Mouse (Mus musculus) liver, embryonic 15.5 days (tissue): ENCODE data around the gene Irs3. TPM values are rescaled to one million over a fixed set of nuclear protein-coding genes. Genes with fewer than 3 reads are reported as not detected.
"Not testable (repeated sequence)": the region's sequence is repeated elsewhere in the genome, so short reads cannot be mapped to it uniquely, and the experiment has no call there.

Experiments
- ATAC-seq: fragments of 200-750 bp; cut with Nextera tagmentation; 2 replicates; pipeline ENCODE4 v1.8.0; 2017; ENCODE audit warnings: moderate number of reproducible peaks, mild to moderate bottlenecking, moderate library complexity; ENCODE audit not compliant: insufficient read depth
- H3K27ac ChIP-seq: fragments of 300-500 bp; sonication (generic); replicated peaks from 2 replicates; pipeline ENCODE4 v1.5.1; 2015; ENCODE audit warnings: mild to moderate bottlenecking, inconsistent platforms
- H3K27me3 ChIP-seq: fragments of 300-500 bp; sonication (generic); 2 replicates; pipeline ENCODE4 v1.6.1; 2015; ENCODE audit warnings: mild to moderate bottlenecking, inconsistent platforms
- H3K36me3 ChIP-seq: fragments of 300-500 bp; sonication (generic); replicated peaks from 2 replicates; pipeline ENCODE4 v1.6.1; 2015; ENCODE audit warnings: moderate library complexity, mild to moderate bottlenecking, inconsistent platforms
- H3K4me1 ChIP-seq: fragments of 300-500 bp; sonication (generic); replicated peaks from 2 replicates; pipeline ENCODE4 v1.6.1; 2015; ENCODE audit warnings: inconsistent platforms
- H3K4me2 ChIP-seq: fragments of 300-500 bp; sonication (generic); 2 replicates; pipeline ENCODE4 v1.6.1; 2015; ENCODE audit warnings: moderate library complexity, mild to moderate bottlenecking, inconsistent platforms
- H3K4me3 ChIP-seq: fragments of 300-500 bp; sonication (generic); replicated peaks from 2 replicates; pipeline ENCODE4 v1.5.1; 2015; ENCODE audit warnings: mild to moderate bottlenecking, inconsistent platforms
- H3K9ac ChIP-seq: fragments of 300-500 bp; sonication (generic); 2 replicates; pipeline ENCODE4 v1.6.1; 2015; ENCODE audit warnings: moderate library complexity, mild to moderate bottlenecking, inconsistent platforms
- H3K9me3 ChIP-seq: fragments of 300-500 bp; sonication (generic); replicated peaks from 2 replicates; pipeline ENCODE4 v1.6.1; 2016; ENCODE audit warnings: inconsistent platforms
- WGBS: fragments of 180-500 bp; shearing (Covaris S2); methylation state at CpG from one replicate; pipeline ENCODE4 v1.1.7; 2015; ENCODE audit warnings: mixed read lengths; ENCODE audit not compliant: insufficient replicate concordance; 5-methylcytosine and 5-hydroxymethylcytosine counted together
- polyA plus RNA-seq: library from polyadenylated mRNA; unstranded; fragments of >200 nt; fragmentation: Nextera tagmentation; extraction: Ambion mirVana; gene quantifications from 2 replicates; pipeline ENCODE4 v1.2.1, GENCODE M21; 2015

Irs3 gene
- polyA plus RNA-seq, 1 experiment from 2014 or later: 0.07 TPM

DNA sequence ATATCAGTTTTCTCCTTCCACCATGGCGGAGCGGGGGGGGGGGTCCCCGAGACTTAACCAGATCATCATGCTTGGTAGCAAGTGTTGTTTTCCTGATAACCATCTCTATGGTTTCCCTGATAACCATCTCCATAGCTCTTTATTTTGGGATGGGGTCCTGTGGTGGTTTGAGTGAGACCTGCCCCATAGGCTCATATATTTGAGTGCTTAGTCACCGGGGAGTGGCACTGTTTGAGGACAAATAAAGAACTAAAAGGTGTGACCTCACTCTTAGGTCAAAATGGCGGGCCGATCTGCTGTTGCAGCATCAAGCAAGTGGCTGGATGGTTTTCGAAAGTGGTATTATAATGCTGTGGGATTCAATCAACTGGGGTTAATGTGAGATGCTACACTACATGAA, 30.2 kb downstream of the Irs3 start:
- H3K4me2 ChIP-seq: no peak overlapping the region
- H3K4me3 ChIP-seq: no peak overlapping the region
- WGBS: 64% methylated on average over 7 of the region's 7 CpGs
- H3K27ac ChIP-seq: no peak overlapping the region
- no peak for ATAC-seq
- no peak overlapping the region for H3K9ac ChIP-seq
- no peaks in the 10 kb centered on the region for H3K9me3 ChIP-seq
- H3K36me3 ChIP-seq: no peaks in the 10 kb centered on the region
- peaks cover 16% of the 10 kb centered on the region for H3K27me3 ChIP-seq
- H3K4me1 ChIP-seq: peaks cover 16% of the 10 kb centered on the region

- not testable (repeated sequence) for H3K36me3 ChIP-seq, H3K4me3 ChIP-seq, H3K9me3 ChIP-seq, ATAC-seq, H3K4me2 ChIP-seq, H3K27ac ChIP-seq, H3K9ac ChIP-seq
- Histone ChIP-seq H3K27me3 (peaks cover 16% of the 10 kb centered on the region), H3K4me1 (peaks cover 20% of the 10 kb centered on the region)
- WGBS: 87% methylated on average over 2 of the region's 2 CpGs
Observed at GRCm38 (mm10) chr5:137614921-137615320, 30.6 kb downstream of the Irs3 start.

GRCm38 (mm10) chr5:137613550-137613949, 32.0 kb downstream of the Irs3 start, which contains the start of gene Pcolce:
Pcolce (minus strand) TSS chr5:137613784.
- WGBS: 50% methylated on average over 11 of the region's 11 CpGs
- H3K9me3 ChIP-seq: no peaks in the 10 kb centered on the region
- H3K27ac ChIP-seq: no peak within 1 kb of the TSS
- no peaks in the 10 kb centered on the region for H3K36me3 ChIP-seq
- H3K9ac ChIP-seq: no peak within 1 kb of the TSS
- H3K4me3 ChIP-seq: no peak within 1 kb of the TSS
- ATAC-seq: no peak
- peaks cover 20% of the 10 kb centered on the region for H3K27me3 ChIP-seq
- H3K4me2 ChIP-seq: no peak within 1 kb of the TSS
- H3K4me1 ChIP-seq: peaks cover 20% of the 10 kb centered on the region

DNA sequence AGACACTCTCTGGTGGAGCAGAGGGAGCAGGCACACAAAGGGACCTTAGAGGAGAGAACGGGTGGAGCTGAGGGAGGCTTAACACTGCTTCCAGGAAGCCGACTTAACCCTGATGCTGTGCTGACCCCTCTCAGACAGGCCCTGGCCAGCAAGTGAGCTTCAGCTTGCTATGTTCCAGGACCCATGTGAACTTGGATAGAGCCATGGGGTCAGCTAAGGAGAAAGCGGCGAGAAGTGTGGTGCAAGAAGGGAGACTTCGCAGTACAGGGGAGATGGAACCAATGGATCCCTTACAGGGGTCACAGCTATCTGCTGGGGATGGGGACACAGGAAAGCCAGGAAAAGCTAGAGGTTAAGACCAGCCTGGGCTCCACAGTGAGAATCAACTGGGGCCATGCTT, 32.4 kb downstream of the Irs3 start:
- no peak for ATAC-seq
- Histone ChIP-seq H3K9ac (no peak overlapping the region), H3K4me3 (no peak overlapping the region), H3K9me3 (no peaks in the 10 kb centered on the region), H3K36me3 (no peaks in the 10 kb centered on the region), H3K27me3 (peaks cover 20% of the 10 kb centered on the region), H3K4me1 (peaks cover 20% of the 10 kb centered on the region), H3K27ac (no peak overlapping the region), H3K4me2 (no peak overlapping the region)
- WGBS: 76% methylated on average over 5 of the region's 5 CpGs

DNA sequence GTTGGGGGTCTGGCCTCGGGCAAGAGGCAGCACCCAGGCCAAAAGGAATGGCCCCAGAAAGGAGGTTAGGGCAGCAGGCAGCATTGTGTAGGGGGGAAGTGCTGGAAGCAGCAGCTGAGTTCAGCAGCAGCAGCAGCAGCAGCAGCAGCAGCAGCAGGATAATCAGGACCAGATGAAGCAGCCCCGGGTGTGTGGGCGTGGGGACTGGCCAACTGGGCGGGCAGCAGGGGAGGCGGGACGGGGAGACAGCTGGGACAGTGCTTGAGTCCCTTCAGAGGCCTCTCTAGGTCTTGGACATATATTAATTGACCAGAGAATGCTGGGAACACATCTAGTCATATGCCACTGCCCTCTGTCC, 34.3 kb downstream of the Irs3 start:
- Histone ChIP-seq H3K4me1 (peaks cover 20% of the 10 kb centered on the region), H3K4me3 (no peak overlapping the region), H3K36me3 (no peaks in the 10 kb centered on the region), H3K4me2 (peak overlapping the region; percentile 4; the same call in 1 of the 2 replicates), H3K27ac (peak overlapping the region; percentile 33; the same call in 1 of the 2 replicates), H3K9me3 (no peaks in the 10 kb centered on the region), H3K9ac (no peak overlapping the region), H3K27me3 (peaks cover 15% of the 10 kb centered on the region; the same call in 1 of the 2 replicates)
- WGBS: 31% methylated on average over 6 of the region's 6 CpGs
- ATAC-seq: no peak

- Histone ChIP-seq H3K9me3 (no peaks in the 10 kb centered on the region), H3K36me3 (no peaks in the 10 kb centered on the region), H3K4me2 (peak overlapping the region; percentile 4), H3K4me3 (no peak overlapping the region; the same call in 1 of the 2 replicates), H3K27ac (peak overlapping the region; percentile 33; the same call in 1 of the 2 replicates), H3K9ac (no peak overlapping the region), H3K27me3 (peaks cover 15% of the 10 kb centered on the region; the same call in 1 of the 2 replicates), H3K4me1 (peaks cover 24% of the 10 kb centered on the region)
- ATAC-seq: no peak
- 37% methylated on average over 12 of the region's 12 CpGs for WGBS
Observed at GRCm38 (mm10) chr5:137610548-137611244, 34.8 kb downstream of the Irs3 start.

GRCm38 (mm10) chr5:137610056-137610455, 35.5 kb downstream of the Irs3 start:
- Histone ChIP-seq H3K4me1 (peaks cover 30% of the 10 kb centered on the region), H3K4me2 (peak overlapping the region; percentile 4), H3K4me3 (no peak overlapping the region; the same call in 1 of the 2 replicates), H3K27me3 (peaks cover 15% of the 10 kb centered on the region; the same call in 1 of the 2 replicates), H3K9ac (no peak overlapping the region), H3K9me3 (no peaks in the 10 kb centered on the region), H3K27ac (no peak overlapping the region), H3K36me3 (no peaks in the 10 kb centered on the region)
- ATAC-seq: no peak
- 70% methylated on average over 4 of the region's 4 CpGs for whole genome bisulfite sequencing

GRCm38 (mm10) chr5:137609292-137609691, 36.2 kb downstream of the Irs3 start:
- Histone ChIP-seq H3K4me2 (no peak overlapping the region), H3K9me3 (no peaks in the 10 kb centered on the region), H3K9ac (no peak overlapping the region), H3K27me3 (peaks cover 15% of the 10 kb centered on the region; the same call in 1 of the 2 replicates), H3K4me3 (no peak overlapping the region), H3K4me1 (peaks cover 36% of the 10 kb centered on the region), H3K36me3 (no peaks in the 10 kb centered on the region), H3K27ac (no peak overlapping the region)
- WGBS: 53% methylated on average over 3 of the region's 3 CpGs
- no peak for ATAC-seq

DNA sequence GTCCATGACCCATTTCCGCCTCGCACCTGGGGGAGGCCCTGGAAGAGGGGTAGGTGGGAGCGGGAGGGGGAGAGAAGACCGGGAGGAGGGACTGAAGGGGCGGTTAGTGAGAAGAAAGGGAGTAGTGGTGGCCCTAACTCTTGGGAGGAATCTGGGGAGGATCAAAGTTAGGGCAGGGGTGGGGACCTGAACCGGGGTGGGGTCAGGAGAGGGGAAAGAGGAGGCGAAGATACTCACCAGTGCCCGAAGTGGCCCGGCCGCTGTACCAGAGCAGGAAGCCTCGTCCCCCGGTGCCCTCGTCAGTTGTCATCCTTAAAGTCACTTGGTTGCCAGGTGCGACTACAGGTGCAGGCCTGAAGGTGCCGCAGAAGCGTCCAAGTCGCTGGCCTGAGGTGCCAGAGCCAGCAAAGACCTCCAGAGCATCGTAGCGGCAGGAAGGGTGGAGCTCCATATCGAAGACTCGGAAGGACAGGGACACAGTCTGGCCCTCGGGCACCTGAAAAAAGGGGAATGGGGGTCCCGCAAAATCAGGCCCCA, 36.8 kb downstream of the Irs3 start:
- Histone ChIP-seq H3K9me3 (no peaks in the 10 kb centered on the region), H3K4me1 (peaks cover 41% of the 10 kb centered on the region), H3K27ac (no peak overlapping the region), H3K4me3 (no peak overlapping the region), H3K36me3 (no peaks in the 10 kb centered on the region), H3K9ac (no peak overlapping the region), H3K27me3 (peaks cover 15% of the 10 kb centered on the region; the same call in 1 of the 2 replicates), H3K4me2 (no peak overlapping the region)
- WGBS: 49% methylated on average over 23 of the region's 23 CpGs
- no peak for ATAC-seq

DNA sequence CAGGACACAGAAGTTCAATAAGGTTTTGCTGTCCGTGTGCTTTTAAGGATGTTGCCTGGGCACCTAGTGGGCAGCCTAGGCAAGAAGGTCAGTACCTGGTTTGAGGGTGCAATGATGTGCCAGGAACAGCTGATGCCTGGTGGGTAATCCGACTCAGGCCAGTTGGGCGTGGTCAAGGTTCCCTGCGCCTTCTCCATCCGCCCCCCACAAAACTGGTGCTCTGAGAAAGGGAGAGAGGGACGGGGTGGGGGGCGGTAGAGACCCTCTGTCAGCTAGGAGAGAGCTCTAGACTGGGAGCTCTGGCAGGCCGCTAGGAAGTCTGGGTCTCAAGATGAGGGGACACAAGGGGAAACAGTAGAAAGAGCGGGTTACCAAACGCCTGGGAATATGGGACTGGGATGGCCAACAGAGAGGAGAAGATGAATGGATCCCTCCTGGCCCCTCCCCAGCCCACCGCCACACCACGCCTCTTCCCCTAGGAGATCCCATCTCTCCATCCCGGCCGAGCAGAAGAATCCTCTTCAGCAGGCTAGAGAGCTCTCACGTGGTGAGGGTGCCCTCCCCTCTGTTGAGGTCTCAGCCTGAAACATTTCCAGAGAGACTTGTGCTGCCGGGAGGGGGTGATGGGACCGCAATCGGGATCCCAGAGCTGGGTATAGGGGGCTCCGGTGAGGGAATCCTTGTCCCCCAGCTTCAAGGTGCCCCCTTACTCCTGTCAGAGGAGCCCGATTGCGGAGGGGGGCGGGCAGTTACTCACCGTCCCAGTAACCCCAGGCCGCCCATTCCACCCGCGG, 37.5 kb downstream of the Irs3 start:
- Histone ChIP-seq H3K27me3 (peaks cover 15% of the 10 kb centered on the region; the same call in 1 of the 2 replicates), H3K36me3 (no peaks in the 10 kb centered on the region), H3K27ac (no peak overlapping the region), H3K4me3 (no peak overlapping the region), H3K9me3 (no peaks in the 10 kb centered on the region), H3K4me1 (peaks cover 43% of the 10 kb centered on the region), H3K9ac (no peak overlapping the region), H3K4me2 (no peak overlapping the region)
- no peak for ATAC-seq
- 43% methylated on average over 26 of the region's 26 CpGs for WGBS

GRCm38 (mm10) chr5:137601365-137601729, 44.2 kb downstream of the Irs3 start:
- H3K27ac ChIP-seq: peak overlapping the region; percentile 89
- under 1% methylated on average over 22 of the region's 22 CpGs for WGBS
- peaks cover 5% of the 10 kb centered on the region; the same call in 1 of the 2 replicates for H3K36me3 ChIP-seq
- peak overlapping the region; percentile 69 for H3K9ac ChIP-seq
- H3K4me1 ChIP-seq: peaks cover 77% of the 10 kb centered on the region
- no peaks in the 10 kb centered on the region for H3K27me3 ChIP-seq
- peak overlapping the region; percentile 65 for H3K4me3 ChIP-seq
- H3K9me3 ChIP-seq: no peaks in the 10 kb centered on the region
- peak overlapping the region; percentile 97 for H3K4me2 ChIP-seq
- ATAC-seq: no peak
